Mouse (Mus musculus) neural tube, embryonic 15.5 days (tissue): ENCODE data around the gene Ipcef1. TPM values are rescaled to one million over a fixed set of nuclear protein-coding genes. Genes with fewer than 3 reads are reported as not detected.

Experiments
- ATAC-seq: fragments of 200-750 bp; cut with Nextera tagmentation; 2 replicates; pipeline ENCODE4 v1.8.0; 2017; ENCODE audit warnings: mild to moderate bottlenecking, moderate TSS enrichment, moderate library complexity; ENCODE audit not compliant: low FRiP score
- H3K27ac ChIP-seq: fragments of 300-500 bp; sonication (generic); replicated peaks from 2 replicates; pipeline ENCODE4 v1.5.1; 2015; ENCODE audit warnings: mild to moderate bottlenecking, inconsistent platforms
- H3K27me3 ChIP-seq: fragments of 300-500 bp; sonication (generic); replicated peaks from 2 replicates; pipeline ENCODE4 v1.6.1; 2015; ENCODE audit warnings: inconsistent platforms
- H3K36me3 ChIP-seq: fragments of 300-500 bp; sonication (generic); 2 replicates; pipeline ENCODE4 v1.6.1; 2015; ENCODE audit warnings: inconsistent platforms
- H3K4me1 ChIP-seq: fragments of 300-500 bp; sonication (generic); 2 replicates; pipeline ENCODE4 v1.6.1; 2015; ENCODE audit warnings: inconsistent platforms
- H3K4me2 ChIP-seq: fragments of 300-500 bp; sonication (generic); 2 replicates; pipeline ENCODE4 v1.6.1; 2015; ENCODE audit warnings: inconsistent platforms, mild to moderate bottlenecking, moderate library complexity
- H3K4me3 ChIP-seq: fragments of 300-500 bp; sonication (generic); replicated peaks from 2 replicates; pipeline ENCODE4 v1.5.1; 2015; ENCODE audit warnings: mild to moderate bottlenecking, inconsistent platforms
- H3K9ac ChIP-seq: fragments of 300-500 bp; sonication (generic); replicated peaks from 2 replicates; pipeline ENCODE4 v1.6.1; 2015; ENCODE audit warnings: mild to moderate bottlenecking, inconsistent platforms
- H3K9me3 ChIP-seq: fragments of 300-500 bp; sonication (generic); replicated peaks from 2 replicates; pipeline ENCODE4 v1.6.1; 2016; ENCODE audit warnings: inconsistent platforms
- WGBS: fragments of 180-500 bp; shearing (Covaris S2); methylation state at CpG from one replicate; pipeline ENCODE4 v1.1.7; 2015; ENCODE audit warnings: mixed read lengths; 5-methylcytosine and 5-hydroxymethylcytosine counted together
- polyA plus RNA-seq: library from polyadenylated mRNA; unstranded; fragments of >200 nt; fragmentation: Nextera tagmentation; extraction: Ambion mirVana; gene quantifications from 2 replicates; pipeline ENCODE4 v1.2.1, GENCODE M21; 2015

The Ipcef1 gene
- polyA plus RNA-seq, 1 experiment from 2014 or later: 2.7 TPM

GRCm38 (mm10) chr10:6873917-6874316 lies 178.4 kb downstream of the Ipcef1 start:
- no peaks in the 10 kb centered on the region for H3K36me3 ChIP-seq
- no peaks in the 10 kb centered on the region for H3K4me1 ChIP-seq
- WGBS: 85% methylated on average over 1 of the region's 1 CpGs
- no peak overlapping the region for H3K9ac ChIP-seq
- no peak overlapping the region for H3K4me2 ChIP-seq
- ATAC-seq: no peak
- H3K9me3 ChIP-seq: no peaks in the 10 kb centered on the region
- H3K27ac ChIP-seq: no peak overlapping the region
- no peaks in the 10 kb centered on the region for H3K27me3 ChIP-seq
- H3K4me3 ChIP-seq: no peak overlapping the region

GRCm38 (mm10) chr10:6871418-6872072 lies 180.7 kb downstream of the Ipcef1 start:
- Histone ChIP-seq H3K4me2 (no peak overlapping the region), H3K4me3 (no peak overlapping the region), H3K9me3 (no peaks in the 10 kb centered on the region), H3K27ac (no peak overlapping the region), H3K9ac (no peak overlapping the region), H3K27me3 (no peaks in the 10 kb centered on the region), H3K4me1 (no peaks in the 10 kb centered on the region), H3K36me3 (no peaks in the 10 kb centered on the region)
- 83% methylated on average over 7 of the region's 7 CpGs for WGBS
- ATAC-seq: no peak

DNA sequence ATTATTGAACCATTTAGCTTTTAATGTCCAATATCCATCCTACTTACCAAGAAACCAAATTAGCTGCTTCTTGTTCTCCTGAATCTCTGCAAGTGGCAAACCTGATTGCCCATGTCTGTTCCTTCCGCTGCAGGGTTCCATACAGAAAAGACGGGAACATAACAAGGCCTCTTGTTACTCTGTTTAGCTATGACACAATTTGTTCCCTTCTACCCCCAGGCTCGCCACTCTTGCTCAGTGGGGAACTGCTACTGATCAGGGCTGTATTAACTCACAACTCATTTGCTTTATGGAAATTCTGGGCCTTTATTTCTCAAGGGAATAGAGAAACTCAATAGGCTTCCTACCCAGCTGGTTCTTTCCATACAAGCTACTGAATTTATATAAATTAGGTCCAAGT lies 196.5 kb downstream of the Ipcef1 start:
- Histone ChIP-seq H3K4me1 (no peaks in the 10 kb centered on the region), H3K36me3 (no peaks in the 10 kb centered on the region), H3K27ac (no peak overlapping the region), H3K4me2 (no peak overlapping the region), H3K9me3 (no peaks in the 10 kb centered on the region), H3K27me3 (no peaks in the 10 kb centered on the region), H3K4me3 (no peak overlapping the region), H3K9ac (no peak overlapping the region)
- WGBS: 66% methylated on average over 3 of the region's 3 CpGs
- no peak for ATAC-seq

- no peak for ATAC-seq
- Histone ChIP-seq H3K27ac (no peak overlapping the region), H3K9ac (no peak overlapping the region), H3K27me3 (no peaks in the 10 kb centered on the region), H3K4me1 (no peaks in the 10 kb centered on the region), H3K9me3 (no peaks in the 10 kb centered on the region), H3K36me3 (no peaks in the 10 kb centered on the region), H3K4me2 (no peak overlapping the region), H3K4me3 (no peak overlapping the region)
- 76% methylated on average over 2 of the region's 2 CpGs for WGBS
Measured at GRCm38 (mm10) chr10:6848834-6849233, 203.4 kb downstream of the Ipcef1 start.

- no peaks in the 10 kb centered on the region for H3K9me3 ChIP-seq
- no peak overlapping the region for H3K4me3 ChIP-seq
- no peak for ATAC-seq
- WGBS: 62% methylated on average over 7 of the region's 7 CpGs
- H3K4me2 ChIP-seq: no peak overlapping the region
- H3K27ac ChIP-seq: no peak overlapping the region
- H3K27me3 ChIP-seq: no peaks in the 10 kb centered on the region
- H3K4me1 ChIP-seq: no peaks in the 10 kb centered on the region
- H3K9ac ChIP-seq: no peak overlapping the region
- H3K36me3 ChIP-seq: no peaks in the 10 kb centered on the region
Measured at GRCm38 (mm10) chr10:6848162-6848754, 204.0 kb downstream of the Ipcef1 start.

- Histone ChIP-seq H3K36me3 (no peaks in the 10 kb centered on the region), H3K4me2 (no peak overlapping the region), H3K4me1 (no peaks in the 10 kb centered on the region), H3K4me3 (no peak overlapping the region), H3K9ac (no peak overlapping the region), H3K27ac (no peak overlapping the region), H3K27me3 (no peaks in the 10 kb centered on the region), H3K9me3 (no peaks in the 10 kb centered on the region)
- no peak for ATAC-seq
- 85% methylated on average over 1 of the region's 1 CpGs for WGBS
Measured at GRCm38 (mm10) chr10:6846283-6846682, 206.0 kb downstream of the Ipcef1 start.

GRCm38 (mm10) chr10:6842225-6842624 lies 210.1 kb downstream of the Ipcef1 start:
- no peak for ATAC-seq
- Histone ChIP-seq H3K27me3 (no peaks in the 10 kb centered on the region), H3K4me2 (no peak overlapping the region), H3K4me3 (no peak overlapping the region), H3K9me3 (no peaks in the 10 kb centered on the region), H3K27ac (no peak overlapping the region), H3K4me1 (no peaks in the 10 kb centered on the region), H3K36me3 (no peaks in the 10 kb centered on the region), H3K9ac (no peak overlapping the region)
- 92% methylated on average over 1 of the region's 1 CpGs for WGBS

Other genes starting within 250 kb of the Ipcef1 start
- gene Cnksr3, start 159.8 kb upstream of the Ipcef1 start, polyA plus RNA-seq: 2.1 and 4.6 TPM in 2 replicates